Mouse (Mus musculus): ENCODE measurements around the gene Ldhc.

DNA sequence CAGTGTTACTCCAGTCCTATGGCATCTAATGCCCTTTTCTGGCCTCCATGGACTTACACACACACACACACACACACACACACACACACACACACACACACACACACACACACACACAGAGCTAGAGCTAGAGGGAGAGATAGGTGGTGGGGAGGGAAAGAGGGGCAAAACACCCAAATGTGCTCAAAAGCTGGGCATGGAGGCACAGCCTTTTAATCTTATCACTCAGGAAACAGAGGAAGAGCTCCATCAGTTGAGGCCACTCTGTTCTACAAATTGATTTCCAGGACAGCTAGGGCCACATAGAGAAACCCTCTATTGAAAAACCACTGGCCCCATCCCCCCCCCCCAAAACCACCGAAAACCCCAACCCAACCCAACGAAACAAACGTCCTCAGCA lies 22.3 kb downstream of the Ldhc start:
- TF ChIP-seq CTCF (IDR thresholded peaks at IDR 0.05; ENCODE audit: low read depth) (no peak), EP300 (IDR thresholded peaks at IDR 0.05; ENCODE audit: low read depth) (no peak)
